Mouse (Mus musculus) thymus, postnatal 10 days (tissue): Measurements from ENCODE around the gene Olfr732.

Source experiments
- DNase-seq, 2 experiments: peaks; one replicate each; pipeline ENCODE4 v3.0.0; 2021; ENCODE audit warnings: low spot score in 2 of 2

Olfr732 gene

DNA sequence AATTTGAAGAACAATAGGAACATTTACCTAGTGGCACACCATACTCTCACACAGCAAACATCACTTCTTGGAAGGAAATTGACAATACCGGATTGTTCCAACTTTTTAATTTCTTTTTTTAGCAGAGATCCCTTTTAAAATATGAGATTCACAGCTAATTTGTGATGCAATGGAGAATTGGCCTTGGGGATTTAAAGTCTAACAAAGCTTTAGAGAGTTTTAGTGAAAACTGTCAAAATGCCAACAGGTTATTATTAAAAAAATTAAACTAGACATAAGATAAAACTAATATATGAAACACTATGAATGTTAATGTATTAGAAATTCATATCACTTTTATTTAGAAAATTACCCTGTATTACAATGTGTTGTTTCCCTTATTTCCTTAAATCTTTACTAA is at the start of gene Olfr732:
Olfr732 (minus strand) TSS at position 101 of the 400 bp plus-strand sequence.
- DNase-seq: no peak

DNA sequence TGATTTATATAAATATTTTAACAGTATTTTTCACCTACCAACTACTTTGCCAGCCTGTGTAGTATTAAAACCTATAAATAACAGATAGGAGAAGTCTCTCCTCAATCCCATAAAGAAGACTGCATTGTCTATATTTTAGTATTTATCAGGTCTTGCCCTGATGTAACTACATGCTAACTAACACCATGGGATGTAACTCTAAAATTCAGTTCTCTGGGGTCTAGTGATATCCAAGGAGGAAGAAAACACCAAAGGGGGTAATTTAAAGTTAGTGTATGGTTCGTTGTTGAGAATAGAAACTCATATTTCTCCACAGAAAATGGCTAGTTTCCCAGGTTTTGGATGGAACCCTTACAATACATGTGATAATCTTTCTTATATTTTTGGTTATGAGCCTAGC is 42.7 kb upstream of the Olfr732 start, which contains the start of gene Olfr734:
Olfr734 (minus strand) TSS at position 101 of the 400 bp plus-strand sequence.
- no peak for DNase-seq

GRCm38 (mm10) chr14:50301422-50301821 is 17.4 kb upstream of the Olfr732 start, which contains the start of gene Olfr733:
Olfr733 (minus strand) TSS chr14:50301522.
- DNase-seq: no peak

GRCm38 (mm10) chr14:50241766-50242165 is 42.2 kb downstream of the Olfr732 start, which contains the start of gene Olfr731:
Olfr731 (minus strand) TSS chr14:50241866.
- no peak for DNase-seq
